Mouse (Mus musculus): ENCODE results near the gene Akr1c18. TPM values are rescaled to one million over a fixed set of nuclear protein-coding genes. Genes with fewer than 3 reads are reported as not detected.

Gene Akr1c18
- polyA plus RNA-seq, 1 experiment from 2014 or later, result not detected

Other genes starting within 250 kb of the Akr1c18 start
- gene Net1, start 232.4 kb downstream of the Akr1c18 start, polyA plus RNA-seq (2015; fragmentation: Nextera tagmentation; extraction: Ambion mirVana), result 11.7 and 27.1 TPM in 2 replicates
- 0.54 TPM in 1 of 2 replicates, not detected in the other for gene Tubal3, start 232.4 kb downstream of the Akr1c18 start, polyA plus RNA-seq (2015; fragmentation: Nextera tagmentation; extraction: Ambion mirVana)
- not detected in 2 replicates for gene Ucn3, start 205.3 kb downstream of the Akr1c18 start, polyA plus RNA-seq (2015; fragmentation: Nextera tagmentation; extraction: Ambion mirVana)
- 0.93 and 1.4 TPM in 2 replicates for gene Akr1c14, start 101.6 kb downstream of the Akr1c18 start, polyA plus RNA-seq (2015; fragmentation: Nextera tagmentation; extraction: Ambion mirVana)
- gene Akr1c13, start 40.5 kb upstream of the Akr1c18 start, polyA plus RNA-seq (2015; fragmentation: Nextera tagmentation; extraction: Ambion mirVana), result 7.0 and 77.5 TPM in 2 replicates
- 6.4 and 28.5 TPM in 2 replicates for gene Akr1c19, start 78.0 kb upstream of the Akr1c18 start, polyA plus RNA-seq (2015; fragmentation: Nextera tagmentation; extraction: Ambion mirVana)
- gene Akr1c12, start 128.8 kb upstream of the Akr1c18 start, polyA plus RNA-seq (2015; fragmentation: Nextera tagmentation; extraction: Ambion mirVana), result 0.18 and 19.4 TPM in 2 replicates

Measured in neural tube, embryonic 15.5 days (tissue).